Mouse (Mus musculus) 3T3-L1 (cell line): ENCODE results near the gene Gm44503.

Experiments used
- DNase-seq: peaks from one replicate; pipeline ENCODE4 v3.0.0-alpha.2; 2015; ENCODE audit warnings: low read depth, low spot score

Gm44503 gene

GRCm38 (mm10) chr9:72958521-72959450 is at the start of gene Gm44503, which contains the start of gene Dyx1c1:
Gene Gm44503, plus strand, starts transcription at chr9:72958852.
Gene Dyx1c1, plus strand, starts transcription at chr9:72958785.
- DNase-seq: no peak

GRCm38 (mm10) chr9:72911381-72911780 is 47.3 kb upstream of the Gm44503 start:
- DNase-seq: peak; percentile 14

- DNase-seq: no peak
Measured at GRCm38 (mm10) chr9:72913551-72913950, 45.1 kb upstream of the Gm44503 start.

- no peak for DNase-seq
Measured at GRCm38 (mm10) chr9:72915728-72916127, 42.9 kb upstream of the Gm44503 start.

- DNase-seq: no peak
Measured at GRCm38 (mm10) chr9:72923068-72923467, 35.6 kb upstream of the Gm44503 start.

- no peak for DNase-seq
Measured at GRCm38 (mm10) chr9:72925021-72925934, 33.4 kb upstream of the Gm44503 start, which contains the start of gene Pygo1. Gene Pygo1, plus strand, starts transcription at chr9:72925645.

GRCm38 (mm10) chr9:72925935-72926258 is 32.8 kb upstream of the Gm44503 start:
- no peak for DNase-seq

- DNase-seq: peak; percentile 22
Measured at GRCm38 (mm10) chr9:72931166-72931790, 27.4 kb upstream of the Gm44503 start.

- no peak for DNase-seq
Measured at GRCm38 (mm10) chr9:72935309-72935708, 23.3 kb upstream of the Gm44503 start.

- no peak for DNase-seq
Measured at GRCm38 (mm10) chr9:72936301-72936700, 22.4 kb upstream of the Gm44503 start.

GRCm38 (mm10) chr9:72943424-72943823 is 15.2 kb upstream of the Gm44503 start:
- DNase-seq: no peak

- no peak for DNase-seq
Measured at GRCm38 (mm10) chr9:72944286-72944685, 14.4 kb upstream of the Gm44503 start.

- DNase-seq: no peak
Measured at GRCm38 (mm10) chr9:72947010-72947409, 11.6 kb upstream of the Gm44503 start.

- DNase-seq: no peak
Measured at GRCm38 (mm10) chr9:72949572-72949971, 9.1 kb upstream of the Gm44503 start.

GRCm38 (mm10) chr9:72954746-72955145 is 3.9 kb upstream of the Gm44503 start:
- peak; percentile 57 for DNase-seq

- DNase-seq: peak; percentile 73
Measured at GRCm38 (mm10) chr9:72955546-72955945, 3.1 kb upstream of the Gm44503 start.

GRCm38 (mm10) chr9:72961346-72961745 is 2.7 kb downstream of the Gm44503 start:
- DNase-seq: no peak

- no peak for DNase-seq
Measured at GRCm38 (mm10) chr9:72961959-72962358, 3.3 kb downstream of the Gm44503 start.

GRCm38 (mm10) chr9:72968349-72969061 is 9.9 kb downstream of the Gm44503 start:
- DNase-seq: peak; percentile 50

- no peak for DNase-seq
Measured at GRCm38 (mm10) chr9:72969874-72970273, 11.2 kb downstream of the Gm44503 start.

- DNase-seq: no peak
Measured at GRCm38 (mm10) chr9:72972435-72972834, 13.8 kb downstream of the Gm44503 start.
